Mouse (Mus musculus) neural tube, embryonic 10.5 days (tissue): ENCODE measurements around the gene Spin2d.
"Not testable (repeated sequence)": the region's sequence is repeated elsewhere in the genome, so short reads cannot be mapped to it uniquely, and the experiment has no call there.

ENCODE experiments used
- DNase-seq: peaks from one replicate; pipeline ENCODE4 v3.0.0-alpha.2; 2017; ENCODE audit warnings: low spot score; ENCODE audit errors: extremely low spot score

The Spin2d gene

DNA sequence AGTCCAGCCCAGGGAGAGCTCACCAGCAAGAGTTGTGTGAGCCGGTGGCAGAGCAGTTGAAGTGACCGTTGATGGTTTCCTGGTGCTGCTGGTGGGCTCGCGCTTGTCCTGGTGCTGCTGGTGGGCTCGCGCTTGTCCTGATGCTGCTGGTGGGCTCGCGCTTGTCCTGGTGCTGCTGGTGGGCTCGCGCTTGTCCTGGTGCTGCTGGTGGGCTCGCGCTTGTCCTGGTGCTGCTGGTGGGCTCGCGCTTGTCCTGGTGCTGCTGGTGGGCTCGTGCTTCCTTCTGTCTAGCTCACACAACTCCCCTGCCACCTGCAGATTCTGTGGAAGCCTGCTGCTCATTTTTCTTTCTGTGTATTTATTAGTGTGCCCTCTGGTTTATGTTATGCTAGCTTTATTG is at the start of gene Spin2d:
Gene Spin2d (minus strand): TSS at position 101 of the 400 bp plus-strand sequence.
- DNase-seq = not testable (repeated sequence)

GRCm38 (mm10) chrX:73225365-73225764 is 48.6 kb upstream of the Spin2d start:
- no peak for DNase-seq

DNA sequence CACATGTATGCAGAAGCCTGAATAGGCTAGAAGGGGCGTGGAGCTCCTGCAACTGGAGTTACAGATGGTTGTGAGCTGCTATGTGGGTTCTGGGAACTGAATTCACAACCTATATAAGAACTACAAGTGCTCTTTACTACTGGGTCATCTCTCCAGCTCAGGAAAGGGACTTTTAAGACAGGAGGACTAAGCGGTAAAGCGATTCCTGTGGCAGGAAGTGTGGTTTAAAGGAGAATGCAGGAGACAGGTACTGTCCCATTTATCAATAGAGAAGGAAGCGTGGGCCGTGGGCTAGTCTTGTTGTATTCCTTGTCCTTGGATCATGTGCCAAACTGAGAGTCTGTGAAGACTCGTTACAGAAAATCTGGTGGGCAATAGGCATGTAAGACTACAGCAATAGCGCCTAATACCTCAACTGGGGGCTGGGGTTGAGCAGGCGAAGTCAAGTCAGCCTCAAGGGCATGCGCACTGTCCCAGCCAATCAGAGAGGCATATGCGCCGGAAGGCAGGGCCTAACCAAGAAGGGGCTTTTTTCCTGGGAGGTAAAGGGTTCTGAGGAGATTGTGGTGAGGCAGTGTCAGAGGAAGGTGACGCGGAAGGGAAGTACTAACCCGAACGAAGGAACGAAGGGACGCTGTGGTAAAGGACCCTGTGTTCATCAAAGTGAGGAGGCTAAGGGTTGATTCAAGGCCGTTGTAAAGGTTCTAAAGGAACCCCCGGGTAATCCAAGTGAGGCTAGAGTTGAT is 37.2 kb upstream of the Spin2d start, which contains the start of gene Xlr4b:
Gene Xlr4b (plus strand): TSS at position 515 of the 746 bp plus-strand sequence.
- DNase-seq = not testable (repeated sequence)

GRCm38 (mm10) chrX:73191934-73192333 is 15.1 kb upstream of the Spin2d start, which contains the start of gene Xlr3b:
Xlr3b (plus strand) TSS chrX:73192207.
- not testable (repeated sequence) for DNase-seq

DNA sequence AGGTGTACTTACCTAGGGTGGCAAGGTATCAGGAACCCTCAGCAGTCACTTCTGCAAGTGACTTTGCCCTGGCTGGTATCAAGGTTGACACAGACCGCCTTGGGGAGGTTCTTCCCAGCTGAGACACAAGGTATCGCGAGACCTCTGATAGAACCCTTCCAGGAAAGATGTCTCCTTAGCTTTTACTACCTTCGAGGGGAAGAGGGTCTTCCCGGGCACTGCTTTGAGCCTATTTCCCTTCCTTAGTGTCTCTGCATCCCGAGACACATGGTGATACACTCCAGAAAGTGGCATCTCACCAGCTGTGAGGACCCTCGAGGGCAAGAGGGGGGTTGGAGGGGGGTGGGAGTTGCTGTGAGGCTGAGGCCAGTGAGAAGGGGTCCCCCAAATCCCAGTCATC is 27.4 kb downstream of the Spin2d start, which contains the start of gene DXBay18:
Gene DXBay18 (minus strand): TSS at position 101 of the 400 bp plus-strand sequence.
- not testable (repeated sequence) for DNase-seq

DNA sequence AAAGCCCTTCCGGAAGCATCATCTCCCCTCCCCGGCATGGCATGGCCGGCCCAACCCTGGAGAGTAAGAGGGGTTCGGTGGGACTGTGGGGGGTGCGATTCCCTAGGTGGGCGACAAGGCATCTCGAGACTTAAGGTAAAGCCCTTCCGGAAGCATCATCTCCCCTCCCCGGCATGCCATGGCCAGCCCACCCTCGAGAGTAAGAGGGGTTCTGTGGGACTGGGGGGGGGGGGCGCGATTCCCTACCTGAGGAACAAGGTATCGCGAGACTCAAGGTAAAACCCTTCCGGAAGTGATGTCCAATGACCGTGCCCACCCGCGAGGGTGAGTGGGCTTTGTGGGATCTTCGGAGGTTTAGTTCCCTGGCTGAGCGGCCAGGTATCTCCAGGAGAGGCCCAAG is 28.3 kb downstream of the Spin2d start, which contains the start of gene Xlr5b:
Gene Xlr5b (plus strand): TSS at position 301 of the 400 bp plus-strand sequence.
- not testable (repeated sequence) for DNase-seq

DNA sequence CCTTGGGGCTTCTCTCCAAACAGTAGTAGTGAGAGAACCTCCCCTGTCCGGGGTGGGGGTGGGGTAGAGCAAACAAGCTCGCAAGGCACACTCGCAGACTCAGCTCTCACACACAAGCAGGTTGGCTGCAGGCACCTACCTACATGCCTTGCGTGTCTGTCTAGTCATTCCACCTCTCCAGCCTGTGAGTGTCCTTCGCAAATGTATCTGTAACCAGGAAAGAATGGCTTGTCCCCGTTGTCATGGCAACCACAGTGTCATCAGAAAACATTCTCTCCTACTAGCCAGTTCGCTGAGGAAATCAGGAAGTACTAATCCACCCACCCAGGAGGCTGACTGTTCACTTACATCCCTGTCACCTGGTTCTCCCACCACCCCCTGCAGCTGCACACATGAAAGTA is 33.6 kb downstream of the Spin2d start:
- not testable (repeated sequence) for DNase-seq
